Mouse (Mus musculus): Measurements from ENCODE around the gene Prima1.

DNA sequence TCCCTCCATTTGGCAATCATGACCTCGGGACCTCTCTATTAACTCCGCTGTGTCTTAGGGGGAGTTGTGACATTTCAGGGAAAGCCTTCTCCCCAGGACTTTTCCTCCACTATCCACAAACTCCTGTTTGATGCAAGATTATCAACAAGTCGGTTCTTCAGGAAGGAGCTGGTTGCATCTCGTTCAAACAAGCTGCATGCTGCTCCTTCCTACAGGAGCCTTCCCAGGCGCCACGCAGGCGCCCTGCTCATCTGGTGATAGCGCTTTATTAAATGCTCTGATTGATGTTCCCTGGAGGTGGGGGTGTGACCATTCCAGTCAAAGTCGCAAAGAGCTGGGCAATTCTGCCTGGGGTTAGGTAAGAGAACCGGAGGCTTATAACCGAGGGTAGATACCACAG is 1.1 kb upstream of the Prima1 start:
- no peak for TF ChIP-seq SIN3A (IDR thresholded peaks at IDR 0.05; ENCODE audit: low read length)
- no peak for TF ChIP-seq MXI1 (IDR thresholded peaks at IDR 0.05; ENCODE audit: low read depth, low read length)
- TF ChIP-seq CHD2 (IDR thresholded peaks at IDR 0.05; ENCODE audit: low read length) = no peak
- no peak for TF ChIP-seq GATA1 (IDR thresholded peaks at IDR 0.05; ENCODE audit: low read depth, low read length)
- no peak for TF ChIP-seq POLR2A (IDR thresholded peaks at IDR 0.05; ENCODE audit: control insufficient read depth in 1 of 2, insufficient read depth in 1 of 2, low read depth in 1 of 2, low read length in 2 of 2, poor library complexity in 1 of 2)
- TF ChIP-seq ZNF384 (IDR thresholded peaks at IDR 0.05; ENCODE audit: low read depth, low read length) = no peak
- TF ChIP-seq POLR2AphosphoS2 (IDR thresholded peaks at IDR 0.05; ENCODE audit: low read length) = no peak
- TF ChIP-seq MEF2A (IDR thresholded peaks at IDR 0.05; ENCODE audit: extremely low read depth, insufficient replicate concordance, low read depth, low read length, poor library complexity, severe bottlenecking) = no peak
- no peak for TF ChIP-seq E2F4 (IDR thresholded peaks at IDR 0.05; ENCODE audit: borderline replicate concordance, low read depth, low read length)
- TF ChIP-seq CTCF (IDR thresholded peaks at IDR 0.05 in 2 of 3, conservative IDR thresholded peaks at IDR 0.05 in 1 of 3; ENCODE audit: control insufficient read depth in 1 of 3, insufficient read depth in 1 of 3, low read depth in 2 of 3, low read length in 3 of 3, poor library complexity in 1 of 3, severe bottlenecking in 1 of 3) = no peak
- TF ChIP-seq EP300 (IDR thresholded peaks at IDR 0.05; ENCODE audit: low read depth in 1 of 2, low read length in 2 of 2) = no peak
- no peak for TF ChIP-seq UBTF (IDR thresholded peaks at IDR 0.05; ENCODE audit: borderline replicate concordance, insufficient read depth, low read depth, low read length)
- no peak for TF ChIP-seq NRF1 (IDR thresholded peaks at IDR 0.05; ENCODE audit: insufficient read depth, low read depth, low read length, poor library complexity, severe bottlenecking)
